Mouse (Mus musculus): ENCODE data around the gene Abcf1.
"Not testable (repeated sequence)": the region's sequence is repeated elsewhere in the genome, so short reads cannot be mapped to it uniquely, and the experiment has no call there.

The Abcf1 gene

DNA sequence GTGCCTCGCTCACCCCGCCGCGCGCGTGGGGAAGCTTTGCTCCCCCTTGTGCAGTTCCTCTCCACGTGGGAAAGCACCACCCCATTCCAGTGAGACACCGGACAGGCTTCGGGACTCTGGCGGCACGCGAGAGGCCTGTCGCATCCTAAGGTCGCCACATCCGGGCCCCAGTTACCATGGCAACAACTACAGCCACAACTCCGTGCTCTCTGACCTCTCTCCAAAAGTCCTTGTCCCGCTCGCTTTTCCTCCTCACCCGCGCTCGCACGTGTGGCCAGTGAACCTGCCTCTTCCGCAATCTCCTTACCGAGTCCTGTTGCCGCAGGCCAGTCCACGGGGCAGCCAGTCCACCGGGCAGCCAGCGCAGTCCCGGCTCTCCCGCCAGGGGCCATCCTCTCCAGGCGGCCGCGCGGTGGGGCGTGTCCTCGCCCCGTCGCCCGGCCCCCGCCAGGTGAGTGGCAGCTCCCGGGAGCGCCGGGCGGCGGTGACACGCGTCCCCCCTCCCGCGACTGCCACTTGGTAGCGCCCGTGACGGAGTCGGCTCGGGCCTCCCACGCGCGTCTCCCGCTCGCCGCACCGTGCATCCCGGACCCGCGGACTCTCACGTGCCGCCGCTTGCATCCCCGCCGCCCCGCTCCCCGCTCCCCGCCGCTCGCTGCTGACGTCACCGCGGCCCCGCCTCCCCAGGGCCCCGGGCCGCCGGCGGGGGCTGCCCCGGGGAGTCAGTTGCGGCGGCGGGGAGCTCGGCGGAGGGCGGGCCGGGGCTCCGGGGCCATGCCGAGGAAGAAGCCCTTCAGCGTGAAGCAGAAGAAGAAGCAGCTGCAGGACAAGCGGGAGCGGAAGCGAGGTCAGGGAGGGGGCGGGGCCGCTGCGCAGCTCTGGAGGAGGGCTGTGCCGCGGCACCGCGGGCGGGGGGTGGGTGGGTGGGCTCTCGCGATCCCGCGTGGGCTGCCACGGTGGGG lies 10.1 kb upstream of the Abcf1 start, which contains the start of the genes Gnl1 and Prr3:
Gene Gnl1 (plus strand): TSS at position 451 of the 962 bp plus-strand sequence.
Gene Prr3 (minus strand): TSS at position 836 of the 962 bp plus-strand sequence.
- peak; percentile 86 to 87 for DNase-seq (ENCODE audit: low spot score in 2 of 2)

- DNase-seq (ENCODE audit: low spot score in 2 of 2), result peak in 1 of 2 experiments; percentile 20
Observed at GRCm38 (mm10) chr17:35978811-35979400, 9.3 kb upstream of the Abcf1 start.

DNA sequence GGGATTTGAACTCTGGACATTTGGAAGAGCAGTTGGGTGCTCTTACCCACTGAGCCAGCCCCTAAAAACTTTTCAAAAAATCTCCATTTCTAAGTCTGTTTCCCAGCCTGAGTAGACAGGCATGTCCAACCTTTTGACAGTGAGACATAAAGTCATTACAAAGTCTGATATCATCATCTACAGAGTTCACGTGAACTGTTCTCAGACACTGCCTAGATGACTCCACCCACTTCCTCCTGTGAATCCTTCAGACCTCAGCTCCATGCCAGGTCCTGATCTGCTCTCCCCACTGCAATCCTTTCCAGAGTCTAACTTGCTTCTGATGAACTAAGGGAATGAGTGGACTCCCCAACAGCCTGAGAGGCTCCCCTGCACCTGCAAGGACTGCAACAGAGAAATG lies 2.6 kb upstream of the Abcf1 start:
- no peak for DNase-seq (ENCODE audit: low spot score in 2 of 2)

- DNase-seq (ENCODE audit: low spot score in 2 of 2), result no peak
Observed at GRCm38 (mm10) chr17:35967621-35968020, 1.9 kb downstream of the Abcf1 start.

DNA sequence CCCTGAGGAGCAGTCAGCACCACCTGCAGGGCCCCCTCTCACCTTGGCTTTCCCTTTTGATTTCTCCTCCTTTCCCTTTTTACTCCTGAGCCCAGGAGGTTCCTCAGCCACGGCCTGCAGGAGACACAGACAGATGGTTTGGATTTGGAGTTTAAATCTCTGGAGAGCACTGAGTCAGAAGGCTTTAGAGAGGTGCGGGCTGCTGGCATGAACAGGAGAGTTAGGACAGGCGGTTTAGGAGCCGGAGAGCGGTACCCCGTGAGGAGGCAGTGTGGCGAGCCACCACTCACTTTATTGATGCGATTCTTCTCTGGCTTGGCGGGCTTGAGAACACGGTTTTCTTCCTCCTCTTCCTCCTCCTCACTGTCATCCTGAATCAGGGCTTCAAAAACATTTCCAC lies 6.3 kb downstream of the Abcf1 start:
- DNase-seq (ENCODE audit: low spot score in 2 of 2), result peak in 1 of 2 experiments; percentile 10

DNA sequence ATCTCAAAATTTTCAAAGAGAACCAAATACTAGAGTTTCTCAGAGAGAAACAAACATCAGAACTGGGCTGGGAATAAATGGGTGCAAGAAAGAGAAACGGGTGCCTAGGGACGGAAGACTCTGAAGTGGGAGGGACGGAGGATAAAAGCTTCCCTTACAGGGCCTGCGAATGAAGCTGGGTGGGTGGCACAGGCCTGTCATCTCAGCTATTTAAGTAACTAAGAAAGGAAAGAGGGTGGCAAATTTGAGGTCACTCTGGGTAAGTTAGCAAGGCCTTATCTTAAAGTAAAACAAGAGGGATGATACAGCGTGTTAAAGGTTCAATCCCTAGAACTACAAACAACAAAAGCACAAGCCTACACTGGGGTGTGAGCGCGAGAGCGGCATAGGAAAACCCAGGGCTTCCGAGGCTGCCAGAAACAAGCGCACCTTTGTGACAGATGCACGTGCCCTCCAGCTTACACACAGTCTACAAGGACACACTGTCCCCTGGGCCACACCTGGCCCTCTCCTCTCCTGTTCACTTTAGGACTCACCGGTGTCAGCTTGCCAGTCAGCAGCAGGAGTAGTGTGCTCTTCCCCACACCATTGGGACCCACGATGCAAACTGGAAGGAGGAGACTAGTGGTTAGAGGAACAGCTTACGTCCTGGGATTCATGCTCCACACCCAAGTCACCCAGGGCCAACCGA lies 10.9 kb downstream of the Abcf1 start:
- DNase-seq (ENCODE audit: low spot score in 2 of 2), result no peak

GRCm38 (mm10) chr17:35954665-35955064 lies 14.9 kb downstream of the Abcf1 start:
- no peak for DNase-seq (ENCODE audit: low spot score in 2 of 2)

DNA sequence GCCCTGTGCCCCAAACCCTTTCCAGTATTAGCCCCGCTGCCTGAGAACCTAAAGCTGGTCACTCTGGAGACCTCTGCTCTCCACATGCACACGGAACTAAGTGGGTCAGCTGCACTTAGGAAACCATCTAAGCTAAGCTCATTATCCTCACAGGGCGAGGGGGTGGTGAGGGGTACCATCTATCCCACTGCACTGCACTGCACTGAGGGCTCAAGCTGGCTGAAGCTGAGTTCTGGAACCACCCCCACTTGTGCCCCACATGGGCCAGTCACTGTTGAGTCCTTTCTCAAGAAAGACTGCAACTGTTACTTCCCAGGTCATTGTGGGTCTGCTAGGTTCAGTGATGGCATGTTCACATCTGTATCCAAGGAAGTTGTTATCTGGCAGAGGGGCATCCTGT lies 17.0 kb downstream of the Abcf1 start:
- not testable (repeated sequence) for DNase-seq (ENCODE audit: low spot score in 2 of 2)

DNA sequence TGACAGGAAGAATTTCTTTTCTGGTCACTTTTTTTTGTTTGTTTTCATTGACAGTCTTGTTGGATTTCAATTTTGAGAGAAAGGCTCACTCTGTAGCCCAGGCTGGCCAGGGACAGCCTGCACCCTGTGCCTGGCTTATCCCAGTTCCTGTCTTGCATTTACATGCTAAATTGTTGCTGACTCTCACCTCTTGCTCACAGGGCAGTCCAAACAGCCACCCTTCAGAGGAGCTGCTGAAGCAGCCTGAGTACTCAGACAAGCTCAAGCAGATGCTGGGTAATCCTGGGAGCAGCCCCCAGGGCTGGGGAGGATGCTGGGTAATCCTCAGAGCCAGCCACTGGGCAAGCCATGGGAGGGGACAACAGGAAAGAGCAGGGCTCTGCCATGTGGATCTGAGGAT lies 18.6 kb downstream of the Abcf1 start:
- peak in 1 of 2 experiments; percentile 8 for DNase-seq (ENCODE audit: low spot score in 2 of 2)

GRCm38 (mm10) chr17:35939941-35940340 lies 29.6 kb downstream of the Abcf1 start:
- no peak for DNase-seq (ENCODE audit: low spot score in 2 of 2)

DNA sequence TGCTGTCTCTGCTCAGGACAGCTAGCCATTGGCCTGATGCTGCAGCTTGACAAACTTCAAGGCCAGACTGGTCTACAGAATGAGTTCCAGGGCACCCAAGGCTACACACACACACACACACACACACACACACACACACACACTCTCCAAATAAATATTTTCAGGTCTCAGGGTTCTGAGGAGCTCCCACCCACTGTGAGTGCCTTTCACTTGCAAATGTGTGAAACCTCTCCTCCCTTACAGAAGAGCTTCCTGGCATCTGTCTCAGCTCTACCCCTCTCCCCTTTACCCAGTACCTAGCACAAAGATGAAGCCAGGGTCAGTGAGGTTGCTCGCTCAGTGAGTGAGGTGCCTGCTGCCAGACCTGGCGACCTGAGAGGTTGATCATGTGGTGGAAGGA lies 30.5 kb downstream of the Abcf1 start:
- no peak for DNase-seq (ENCODE audit: low spot score in 2 of 2)

- peak in 1 of 2 experiments; percentile 60 for DNase-seq (ENCODE audit: low spot score in 2 of 2)
Observed at GRCm38 (mm10) chr17:35937700-35938348, 31.7 kb downstream of the Abcf1 start.

GRCm38 (mm10) chr17:35935763-35936162 lies 33.8 kb downstream of the Abcf1 start:
- DNase-seq (ENCODE audit: low spot score in 2 of 2), result not testable (repeated sequence)

GRCm38 (mm10) chr17:35932608-35933007 lies 37.0 kb downstream of the Abcf1 start:
- no peak for DNase-seq (ENCODE audit: low spot score in 2 of 2)

GRCm38 (mm10) chr17:35930627-35931026 lies 38.9 kb downstream of the Abcf1 start:
- no peak for DNase-seq (ENCODE audit: low spot score in 2 of 2)

GRCm38 (mm10) chr17:35929534-35929933 lies 40.0 kb downstream of the Abcf1 start:
- no peak for DNase-seq (ENCODE audit: low spot score in 2 of 2)

DNA sequence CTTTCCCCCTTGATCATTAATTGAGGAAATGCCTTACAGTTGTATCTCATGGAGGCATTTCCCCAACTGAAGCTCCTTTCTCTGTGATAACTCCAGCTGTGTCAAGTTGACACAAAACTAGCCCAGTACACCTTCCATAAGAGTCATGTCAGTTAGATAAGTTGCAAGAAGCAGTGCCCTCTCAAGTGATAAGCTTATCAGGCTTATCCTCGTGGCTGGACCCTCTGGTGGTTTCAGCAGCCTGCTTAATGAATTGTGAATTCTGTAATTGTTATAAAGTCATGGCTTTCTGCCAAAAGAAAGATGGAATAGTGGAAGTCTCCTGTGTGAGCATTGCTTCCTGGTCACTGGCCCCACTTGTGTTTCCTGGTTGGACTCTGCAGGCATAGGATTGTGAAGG lies 42.1 kb downstream of the Abcf1 start:
- peak in 1 of 2 experiments; percentile 3 for DNase-seq (ENCODE audit: low spot score in 2 of 2)

GRCm38 (mm10) chr17:35923281-35923680 lies 46.3 kb downstream of the Abcf1 start:
- DNase-seq (ENCODE audit: low spot score in 2 of 2), result no peak

- no peak for DNase-seq (ENCODE audit: low spot score in 2 of 2)
Observed at GRCm38 (mm10) chr17:35922566-35922965, 47.0 kb downstream of the Abcf1 start.

- no peak for DNase-seq (ENCODE audit: low spot score in 2 of 2)
Observed at GRCm38 (mm10) chr17:35921710-35922109, 47.9 kb downstream of the Abcf1 start.

DNA sequence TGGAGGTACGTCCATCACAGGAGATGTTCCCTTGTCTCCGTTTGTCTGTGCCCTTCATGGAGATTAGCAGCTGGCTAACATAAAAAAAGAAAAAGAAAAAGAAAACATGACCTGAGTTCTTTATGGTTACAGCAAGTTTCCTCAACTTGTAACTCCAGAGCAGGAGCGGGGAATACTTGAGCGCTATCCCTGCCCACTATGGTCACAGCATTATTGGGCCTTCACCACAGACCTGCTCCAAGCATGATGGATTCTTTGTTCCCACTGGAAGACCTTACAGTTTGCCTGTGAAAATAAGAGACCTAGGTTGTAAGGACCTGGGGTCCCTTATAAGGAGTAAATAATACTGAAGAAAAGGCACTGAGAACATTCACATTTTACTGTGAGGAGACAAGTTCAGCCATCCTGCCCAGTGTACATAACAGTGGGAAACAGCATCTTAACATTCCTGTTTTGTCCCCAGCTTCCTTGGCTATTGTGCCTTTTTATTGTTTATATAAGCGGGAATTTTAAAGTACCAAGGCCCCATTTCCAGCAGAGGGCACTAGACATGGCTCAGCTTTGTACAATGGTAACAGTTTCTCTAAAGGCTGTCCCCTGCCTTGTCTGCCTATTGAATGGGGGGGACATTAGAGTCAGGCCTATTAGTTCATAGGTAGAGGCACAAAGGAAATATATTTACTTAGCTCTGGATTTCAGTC lies 48.5 kb downstream of the Abcf1 start:
- no peak for DNase-seq (ENCODE audit: low spot score in 2 of 2)
